Mouse (Mus musculus): ENCODE measurements at regions not wholly inside any gene's neighbourhood (a gene's known extent, or its start where the extent isn't known, plus 50 kb on each side); places are given as distances from the start of the nearest gene placed in this dataset.
A peak's percentile ranks its signal among the peaks of the same experiment; 100 is the strongest.

DNA sequence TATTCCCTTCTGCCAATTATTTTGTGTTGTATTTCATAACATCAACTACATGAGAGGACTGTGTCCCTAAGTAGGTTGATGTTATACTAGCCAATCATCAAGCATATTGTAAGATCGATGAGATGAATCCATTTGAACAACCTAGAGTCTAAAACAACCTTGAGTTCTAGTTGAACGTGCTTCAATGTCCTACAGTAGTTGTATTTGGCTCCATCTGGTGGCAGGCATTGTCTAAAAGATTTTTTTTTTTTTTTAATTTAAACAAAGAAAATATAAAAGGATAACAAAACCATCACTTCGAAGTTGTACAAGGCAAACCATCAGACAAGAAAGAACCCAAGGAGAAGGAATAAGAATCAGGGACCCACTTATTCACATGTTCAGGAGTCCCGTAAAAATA, 114.4 kb downstream of the Pih1d3 start:
- ATAC-seq (replicated peaks in 1 of 2; ENCODE audit: insufficient read depth in 1 of 2, low FRiP score in 2 of 2, low TSS enrichment in 1 of 2, low read depth in 1 of 2, poor library complexity in 2 of 2, severe bottlenecking in 2 of 2) = no peak

DNA sequence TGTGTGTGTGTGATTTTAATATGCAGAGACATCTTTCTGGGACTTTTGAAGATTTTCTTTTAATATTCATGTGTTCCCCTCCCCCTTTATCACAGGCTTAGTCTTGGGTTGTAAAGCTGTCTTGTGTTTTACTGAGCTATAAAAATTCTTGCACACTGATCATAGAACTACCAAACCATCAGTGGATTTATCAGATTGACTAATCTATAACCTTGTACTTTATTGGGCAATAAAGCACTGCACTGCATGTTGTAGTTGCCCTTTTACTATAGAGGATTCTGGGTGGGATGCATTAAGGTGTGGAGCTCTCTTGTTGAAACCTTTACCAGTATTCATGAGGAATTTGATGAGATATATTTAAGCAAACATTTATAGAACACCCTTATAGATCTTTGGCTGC, 141.3 kb downstream of the Pih1d3 start:
- ATAC-seq (replicated peaks in 1 of 2; ENCODE audit: insufficient read depth in 1 of 2, low FRiP score in 2 of 2, low TSS enrichment in 1 of 2, low read depth in 1 of 2, poor library complexity in 2 of 2, severe bottlenecking in 2 of 2) = no peak

DNA sequence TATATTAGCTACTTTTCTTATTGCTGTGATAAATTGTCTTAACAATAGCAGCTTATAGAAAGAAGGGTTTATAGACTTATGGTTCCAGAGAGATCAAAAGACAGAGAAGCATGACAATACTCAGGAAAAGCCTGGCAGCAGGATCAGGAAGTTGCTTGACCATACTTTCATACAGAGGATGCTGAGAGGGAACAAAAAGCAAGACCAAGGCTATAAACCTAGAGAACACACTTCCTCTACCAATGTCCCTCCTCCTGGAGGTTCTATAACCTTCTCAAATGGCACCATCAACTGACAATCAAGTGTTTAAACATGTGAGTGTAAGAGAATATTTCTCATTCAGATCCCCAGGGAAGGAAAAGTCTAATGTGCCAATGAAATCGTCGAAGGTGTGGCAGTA, 154.7 kb downstream of the Pih1d3 start:
- peak; percentile 44 to 54; a peak in 3 of 4 replicates for ATAC-seq (replicated peaks in 1 of 2; ENCODE audit: insufficient read depth in 1 of 2, low FRiP score in 2 of 2, low TSS enrichment in 1 of 2, low read depth in 1 of 2, poor library complexity in 2 of 2, severe bottlenecking in 2 of 2)

DNA sequence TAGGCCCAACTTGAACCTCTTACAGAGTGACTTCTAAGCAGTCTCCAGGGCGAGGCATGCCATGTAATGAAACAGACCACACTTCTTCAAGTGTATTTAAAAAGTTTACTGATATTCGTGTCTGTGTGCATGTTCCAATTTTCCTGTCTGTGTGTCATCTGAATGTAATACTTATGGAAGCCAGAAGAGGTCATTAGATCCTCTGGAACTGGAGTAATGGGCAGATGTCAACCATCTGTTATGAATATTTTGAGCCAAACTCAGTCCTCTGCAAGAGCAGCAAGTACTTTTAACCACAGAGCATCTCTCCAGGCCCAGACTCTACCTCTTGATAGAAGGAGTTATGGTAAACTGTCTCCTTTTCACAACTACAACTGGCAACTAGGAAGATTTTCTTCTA, 156.4 kb downstream of the Pih1d3 start:
- ATAC-seq (replicated peaks in 1 of 2; ENCODE audit: insufficient read depth in 1 of 2, low FRiP score in 2 of 2, low TSS enrichment in 1 of 2, low read depth in 1 of 2, poor library complexity in 2 of 2, severe bottlenecking in 2 of 2) = no peak

DNA sequence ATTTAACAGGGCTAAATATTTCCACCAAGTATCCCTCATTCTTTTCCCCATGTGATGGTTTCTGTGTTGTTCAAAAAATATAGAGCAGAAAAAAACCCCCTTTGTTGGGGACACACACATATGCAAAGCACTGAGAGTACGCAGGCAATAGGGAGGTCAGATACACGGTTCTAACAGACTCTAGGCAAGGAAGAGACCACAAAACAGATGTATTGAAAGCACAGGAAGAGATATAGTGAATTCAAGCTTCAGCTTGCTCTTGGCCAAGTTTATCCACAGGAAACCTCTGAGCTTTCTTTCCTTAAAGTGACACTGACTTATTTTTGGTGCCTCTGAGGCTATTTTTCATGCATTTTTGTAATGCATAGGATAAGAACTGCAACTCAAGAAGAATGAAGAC, 157.7 kb downstream of the Pih1d3 start:
- peak; percentile 93 to 95 for ATAC-seq (replicated peaks in 1 of 2; ENCODE audit: insufficient read depth in 1 of 2, low FRiP score in 2 of 2, low TSS enrichment in 1 of 2, low read depth in 1 of 2, poor library complexity in 2 of 2, severe bottlenecking in 2 of 2)

DNA sequence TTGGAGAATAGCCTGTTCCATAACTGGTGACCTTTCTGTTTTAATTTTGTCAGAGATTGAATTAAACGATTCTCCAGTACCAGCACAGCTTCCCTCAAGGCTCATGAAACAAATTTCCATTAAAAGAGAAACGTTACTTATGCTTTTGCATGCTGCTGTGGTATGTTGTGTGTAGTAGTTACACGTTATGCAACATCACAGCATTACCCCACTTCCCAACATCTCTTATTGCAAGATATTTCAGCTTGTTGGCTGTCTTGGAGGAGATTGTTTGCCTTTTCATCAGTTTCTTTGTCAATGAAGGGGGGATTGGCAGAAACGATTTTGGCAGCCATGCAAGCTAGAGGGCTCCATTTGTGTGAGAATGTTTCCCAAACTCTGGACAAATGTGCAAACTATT, 159.6 kb downstream of the Pih1d3 start:
- no peak for ATAC-seq (replicated peaks in 1 of 2; ENCODE audit: insufficient read depth in 1 of 2, low FRiP score in 2 of 2, low TSS enrichment in 1 of 2, low read depth in 1 of 2, poor library complexity in 2 of 2, severe bottlenecking in 2 of 2)
